Mouse (Mus musculus): ENCODE results near the gene Smim4.

The Smim4 gene

GRCm38 (mm10) chr14:31128826-31129219, at the start of gene Smim4:
Gene Smim4 (minus strand): TSS chr14:31128956.
- in situ Hi-C loops (cut with MboI, MseI): no loop called here

- in situ Hi-C loops (cut with MboI, MseI): no loop called here
Observed at GRCm38 (mm10) chr14:31177715-31178114, 49.0 kb upstream of the Smim4 start.

DNA sequence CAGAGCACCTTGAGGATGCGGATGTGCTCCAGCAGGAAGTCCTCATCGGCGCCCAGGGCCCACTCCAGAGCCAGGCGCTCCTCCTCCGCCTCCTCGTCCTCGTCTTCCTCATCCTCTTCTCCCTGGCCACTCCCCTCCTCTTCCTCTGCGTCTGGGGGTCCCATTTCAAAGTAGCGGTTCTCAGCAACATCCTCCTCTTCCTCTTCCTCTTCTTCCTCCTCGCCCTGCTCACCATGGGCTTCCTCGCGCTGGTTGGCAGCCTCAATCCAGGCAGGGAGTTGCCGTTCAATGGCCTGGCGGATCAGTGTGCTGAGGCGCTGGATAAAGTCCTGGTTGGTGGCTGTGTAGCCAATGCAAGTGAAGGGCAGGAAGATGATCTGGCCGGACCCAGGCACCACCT, 48.5 kb upstream of the Smim4 start:
- in situ Hi-C loops (cut with MboI, MseI): no loop called here

GRCm38 (mm10) chr14:31173537-31173936, 44.8 kb upstream of the Smim4 start:
- in situ Hi-C loops (cut with MboI, MseI): no loop called here

DNA sequence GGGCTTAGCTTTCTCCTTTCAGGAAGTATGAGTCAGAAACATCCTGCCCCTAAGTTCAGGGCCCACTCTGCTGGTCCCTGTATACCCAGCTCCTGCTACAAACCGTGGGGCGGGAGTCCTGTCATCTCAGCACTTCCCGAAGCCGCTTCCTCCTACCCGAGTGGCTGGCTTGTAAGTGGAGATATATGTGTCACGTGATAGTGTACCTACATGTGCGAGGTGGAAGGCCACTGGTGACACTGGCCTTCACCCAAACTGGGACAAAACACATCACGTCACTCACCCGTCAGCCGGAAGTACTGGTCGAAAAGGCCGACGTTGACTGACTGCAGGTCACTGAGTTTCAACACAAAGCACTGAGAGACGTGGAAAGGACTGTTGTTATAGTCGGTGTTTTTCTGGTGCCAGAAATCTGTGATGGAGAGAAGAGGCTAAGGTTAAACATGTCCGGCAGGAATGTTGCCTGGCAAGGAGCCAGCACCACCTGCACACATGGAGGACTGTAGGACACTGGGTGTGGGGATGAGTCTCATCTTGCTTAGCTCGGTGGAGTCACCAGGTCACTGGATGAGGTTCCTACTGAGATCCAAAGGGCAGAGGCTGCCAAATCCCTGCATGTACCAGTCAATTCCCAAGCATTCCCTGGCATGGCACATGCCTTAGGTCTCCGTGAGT, 44.2 kb upstream of the Smim4 start:
- in situ Hi-C loops (cut with MboI, MseI): no loop called here

GRCm38 (mm10) chr14:31171821-31172220, 43.1 kb upstream of the Smim4 start:
- in situ Hi-C loops (cut with MboI, MseI): no loop called here

GRCm38 (mm10) chr14:31171386-31171785, 42.6 kb upstream of the Smim4 start:
- in situ Hi-C loops (cut with MboI, MseI): no loop called here

GRCm38 (mm10) chr14:31170963-31171362, 42.2 kb upstream of the Smim4 start:
- in situ Hi-C loops (cut with MboI, MseI): no loop called here

GRCm38 (mm10) chr14:31169508-31169907, 40.8 kb upstream of the Smim4 start:
- in situ Hi-C loops (cut with MboI, MseI): loop anchor here in 1 of 2 experiments (10.0 kb wide), 1 partner anchor 545 kb away; the partner anchor contains the start of gene Prkcd

- in situ Hi-C loops (cut with MboI, MseI): loop anchor here in 1 of 2 experiments (10.0 kb wide), 1 partner anchor 544 kb away; the partner anchor contains the start of gene Prkcd
Observed at GRCm38 (mm10) chr14:31168425-31168824, 39.7 kb upstream of the Smim4 start, which contains the start of gene Stab1. Gene Stab1 (minus strand): TSS chr14:31168641.

DNA sequence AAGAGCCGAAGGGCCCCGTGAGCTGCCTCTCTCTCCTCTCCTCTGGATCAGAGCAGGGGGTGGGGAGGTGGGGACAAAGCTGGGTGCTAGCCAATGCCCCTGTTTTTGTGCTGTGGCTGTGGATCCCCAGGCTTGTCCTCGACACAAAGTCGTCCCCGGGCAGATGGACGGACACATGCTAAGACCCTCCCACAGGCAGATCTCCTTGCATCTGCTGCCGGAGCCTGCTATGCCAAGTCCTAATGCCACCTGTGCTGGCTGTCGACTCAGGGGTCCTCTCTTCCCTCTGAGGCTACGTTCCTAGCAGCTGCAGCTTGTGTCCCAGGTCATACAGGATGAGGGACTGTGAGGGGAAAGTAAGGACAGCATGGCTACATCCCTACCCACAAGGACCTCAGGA, 38.1 kb upstream of the Smim4 start:
- in situ Hi-C loops (cut with MboI, MseI): loop anchor here in 1 of 2 experiments (10.0 kb wide), 1 partner anchor 542 kb away; the partner anchor contains the start of gene Prkcd

- in situ Hi-C loops (cut with MboI, MseI): loop anchor here in 1 of 2 experiments (10.0 kb wide), 1 partner anchor 541 kb away; the partner anchor contains the start of gene Prkcd
Observed at GRCm38 (mm10) chr14:31165991-31166630, 37.4 kb upstream of the Smim4 start.

DNA sequence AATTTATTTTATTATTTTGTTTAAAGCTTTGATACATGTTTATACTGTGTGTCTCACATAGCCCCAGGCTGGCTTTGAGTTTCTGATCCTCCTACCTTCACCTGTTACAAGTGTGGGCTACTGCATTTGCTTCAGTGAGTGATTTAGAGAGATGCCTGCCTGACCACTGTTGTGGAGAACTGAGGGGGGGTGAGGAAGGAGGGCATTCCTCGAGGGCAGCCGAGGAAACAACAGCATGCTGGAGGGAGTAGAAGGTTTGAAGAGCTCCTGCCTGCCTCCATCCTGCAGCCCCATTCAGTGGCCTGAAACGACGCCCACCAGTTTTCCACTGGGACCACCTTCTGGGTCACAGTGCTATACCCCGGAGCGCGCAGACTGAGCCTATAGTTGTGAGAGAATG, 36.7 kb upstream of the Smim4 start:
- in situ Hi-C loops (cut with MboI, MseI): loop anchor here in 1 of 2 experiments (10.0 kb wide), 1 partner anchor 541 kb away; the partner anchor contains the start of gene Prkcd

- in situ Hi-C loops (cut with MboI, MseI): loop anchor here in 1 of 2 experiments (10.0 kb wide), 1 partner anchor 540 kb away; the partner anchor contains the start of gene Prkcd
Observed at GRCm38 (mm10) chr14:31165010-31165409, 36.3 kb upstream of the Smim4 start.

DNA sequence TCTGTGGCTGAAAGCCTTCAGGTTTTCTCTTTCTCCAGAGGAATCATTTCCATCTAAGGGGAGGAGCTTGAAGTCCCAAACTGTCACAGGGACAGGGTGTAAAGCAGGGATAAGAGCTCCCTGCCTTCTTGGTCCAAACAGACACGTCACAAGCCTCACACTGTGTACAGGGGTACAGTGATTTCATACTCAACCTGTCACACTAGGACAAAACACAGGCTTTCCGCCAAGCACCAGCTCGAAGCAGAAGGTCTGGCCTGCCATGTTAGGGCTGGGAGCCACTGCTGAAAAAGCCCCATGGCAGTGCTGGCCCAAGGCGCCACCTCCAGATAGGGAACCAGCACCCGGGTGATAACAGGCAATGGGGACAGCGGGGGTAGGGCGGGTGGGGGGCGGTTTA, 35.3 kb upstream of the Smim4 start:
- in situ Hi-C loops (cut with MboI, MseI): loop anchor here in 1 of 2 experiments (10.0 kb wide), 1 partner anchor 539 kb away; the partner anchor contains the start of gene Prkcd

DNA sequence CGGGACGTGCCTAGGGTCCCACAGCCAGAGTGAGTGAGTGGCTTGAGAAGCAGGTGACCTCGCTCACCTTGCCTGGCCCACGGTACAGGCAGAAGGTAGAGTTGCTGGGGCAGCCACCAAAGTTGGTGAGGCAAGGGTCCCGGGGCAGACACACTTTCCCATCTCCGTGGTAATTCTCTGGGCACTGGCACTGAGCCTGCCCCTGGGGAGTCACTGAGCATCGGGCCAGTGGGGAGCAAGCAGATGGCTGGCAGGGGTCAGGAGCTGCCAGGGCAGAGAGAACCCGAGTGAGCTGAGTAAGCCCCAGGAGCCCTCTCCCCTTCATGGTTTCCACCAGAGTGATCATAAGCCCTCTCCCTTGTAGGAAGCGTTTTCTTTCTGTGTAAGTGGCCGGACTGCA, 32.9 kb upstream of the Smim4 start:
- in situ Hi-C loops (cut with MboI, MseI): loop anchor here in 1 of 2 experiments (10.0 kb wide), 1 partner anchor 537 kb away; the partner anchor contains the start of gene Prkcd

GRCm38 (mm10) chr14:31161191-31161590, 32.4 kb upstream of the Smim4 start:
- in situ Hi-C loops (cut with MboI, MseI): loop anchor here in 1 of 2 experiments (10.0 kb wide), 1 partner anchor 536 kb away; the partner anchor contains the start of gene Prkcd

- in situ Hi-C loops (cut with MboI, MseI): loop anchor here in 1 of 2 experiments (10.0 kb wide), 1 partner anchor 536 kb away; the partner anchor contains the start of gene Prkcd
Observed at GRCm38 (mm10) chr14:31160196-31161150, 31.7 kb upstream of the Smim4 start.

DNA sequence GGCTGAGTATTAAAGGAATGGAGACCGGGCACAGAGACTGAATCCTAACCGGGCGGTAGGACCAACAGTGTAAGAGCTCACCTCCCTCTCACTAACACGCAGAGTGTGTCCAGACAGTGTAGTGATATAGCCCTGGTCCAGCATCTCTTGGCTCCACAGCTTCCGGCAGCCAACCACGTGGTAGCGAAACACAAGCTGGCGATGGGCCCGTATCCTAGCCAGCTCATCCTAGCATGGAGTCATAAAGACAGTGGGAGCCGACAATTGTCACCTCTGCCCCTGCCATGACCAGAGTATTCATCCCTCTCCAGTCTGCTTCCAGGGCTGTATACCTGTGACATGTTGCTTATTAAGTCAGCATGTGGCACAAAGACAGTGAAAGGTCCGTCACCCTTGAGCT, 16.9 kb upstream of the Smim4 start:
- in situ Hi-C loops (cut with MboI, MseI): no loop called here

DNA sequence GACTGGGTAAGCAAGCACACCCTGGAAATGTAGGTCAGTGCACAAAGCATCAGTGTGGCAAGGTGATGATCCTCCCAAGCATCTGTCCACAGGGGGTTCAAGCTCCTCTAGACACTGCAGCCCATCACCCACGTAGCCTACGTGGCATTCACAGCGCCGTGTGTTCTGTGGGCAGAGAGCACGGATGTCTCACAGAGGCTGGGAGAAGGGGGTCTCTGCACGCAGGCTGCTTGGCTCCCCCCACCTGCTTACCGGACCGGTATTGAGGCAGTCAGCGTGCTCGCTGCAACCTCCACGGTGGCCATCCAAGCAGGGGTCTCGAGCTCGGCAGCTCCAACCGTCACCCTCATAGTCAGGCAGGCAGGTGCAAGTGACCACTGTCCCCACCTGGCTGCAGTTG, 12.3 kb upstream of the Smim4 start:
- in situ Hi-C loops (cut with MboI, MseI): no loop called here

DNA sequence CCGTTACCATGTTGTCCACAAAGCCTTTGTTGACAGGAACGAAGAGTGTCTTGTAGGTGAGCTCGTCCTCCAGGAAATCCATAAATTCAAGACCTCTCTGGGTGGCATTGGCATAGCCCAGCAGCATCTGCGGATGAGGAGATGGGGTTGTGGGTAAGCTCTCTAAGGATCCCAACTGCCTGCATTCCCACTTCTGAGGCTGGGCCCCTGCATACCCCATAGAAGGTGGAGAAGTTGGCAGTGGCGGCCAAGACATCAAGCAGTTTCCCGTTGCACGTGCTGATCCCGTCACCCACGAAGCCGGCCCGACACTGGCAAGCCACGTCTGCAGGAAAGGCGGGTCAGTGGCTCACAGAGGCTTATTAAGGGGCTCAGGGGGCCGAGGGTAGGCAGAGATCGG, 11.4 kb upstream of the Smim4 start:
- in situ Hi-C loops (cut with MboI, MseI): no loop called here

All from T-helper 17 cell (primary cell).